Mouse (Mus musculus): ENCODE measurements at regions not wholly inside any gene's neighbourhood (a gene's known extent, or its start where the extent isn't known, plus 50 kb on each side); places are given as distances from the start of the nearest gene placed in this dataset.
A peak's percentile ranks its signal among the peaks of the same experiment; 100 is the strongest.

DNA sequence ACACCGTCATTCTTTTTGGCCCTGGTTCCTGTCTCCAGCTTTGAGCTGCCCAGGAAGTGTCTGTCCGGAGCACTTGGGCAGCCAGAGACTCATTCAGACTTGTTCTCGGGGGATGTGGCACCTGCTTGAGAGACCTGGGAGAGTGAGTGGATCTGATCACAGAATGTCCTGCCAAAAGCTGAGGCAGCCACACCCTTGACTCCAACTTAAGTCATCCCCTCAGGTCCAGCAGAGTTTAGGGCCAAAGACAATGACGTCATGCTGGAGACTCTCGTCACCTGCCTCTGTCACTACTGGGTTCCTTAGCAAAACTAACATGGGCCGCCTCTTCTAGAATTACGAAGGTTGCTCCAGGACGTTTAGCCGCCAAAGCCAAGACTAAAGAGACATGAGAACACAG is 231.5 kb downstream of the Maf start:
- DNase-seq, result no peak

DNA sequence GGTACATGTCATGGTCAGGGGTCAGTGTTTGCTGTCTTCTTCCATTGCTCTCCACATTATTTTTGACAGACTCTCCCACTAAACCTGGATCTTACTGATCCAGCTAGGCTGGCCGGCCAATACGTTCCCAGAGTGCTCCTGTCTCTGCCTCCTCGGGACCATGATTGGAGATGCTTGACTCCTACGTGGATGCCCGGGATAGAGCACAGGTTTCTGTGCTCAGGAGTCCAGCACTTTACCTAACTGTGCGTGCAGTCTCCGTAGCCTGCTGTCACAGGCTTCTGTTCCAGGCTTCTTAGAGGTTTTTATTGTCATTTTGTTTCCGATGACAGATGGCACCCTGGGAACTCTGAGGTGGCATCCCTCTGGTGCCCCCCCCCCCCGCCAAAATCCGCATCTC is 232.4 kb downstream of the Maf start:
- no peak for DNase-seq

DNA sequence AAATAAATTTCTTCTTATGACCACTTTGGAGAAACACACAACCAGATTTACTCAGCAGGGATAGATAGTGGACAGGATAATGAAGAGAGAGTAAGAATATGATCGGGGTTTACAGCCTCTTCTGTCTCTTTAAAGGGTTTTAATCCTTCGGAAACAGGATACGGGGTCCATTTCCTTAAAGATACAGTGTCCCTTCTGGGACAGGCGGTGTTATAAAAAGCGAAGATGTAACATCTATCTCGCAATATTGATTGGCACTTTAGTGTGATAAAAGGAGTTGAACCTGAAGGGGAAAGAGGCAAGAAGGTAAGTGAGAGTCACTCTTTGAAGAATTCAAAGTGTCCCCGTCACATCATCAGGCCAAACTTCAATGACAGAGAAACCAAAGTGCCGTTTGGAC is 233.6 kb downstream of the Maf start:
- DNase-seq, result no peak

DNA sequence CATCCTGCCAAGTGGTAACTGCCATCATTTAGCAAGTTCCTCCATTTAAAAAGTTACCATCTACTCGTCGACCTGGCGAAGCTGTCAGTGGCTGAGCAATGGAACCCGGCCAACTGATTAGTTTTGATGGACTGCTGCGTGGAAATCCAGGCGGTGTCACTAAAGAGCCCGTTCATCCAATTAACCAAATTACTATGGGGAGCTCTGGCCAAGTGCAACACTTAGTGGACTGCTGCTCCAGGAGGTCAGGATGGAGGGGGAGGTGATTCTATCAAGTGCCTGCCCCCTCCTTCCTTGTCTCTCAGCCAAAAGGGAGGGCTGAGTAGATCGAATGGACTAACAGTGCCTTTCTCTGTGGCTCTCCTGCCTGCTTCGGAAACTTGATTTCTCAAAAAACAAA is 241.0 kb downstream of the Maf start:
- DNase-seq, result peak; percentile 11

DNA sequence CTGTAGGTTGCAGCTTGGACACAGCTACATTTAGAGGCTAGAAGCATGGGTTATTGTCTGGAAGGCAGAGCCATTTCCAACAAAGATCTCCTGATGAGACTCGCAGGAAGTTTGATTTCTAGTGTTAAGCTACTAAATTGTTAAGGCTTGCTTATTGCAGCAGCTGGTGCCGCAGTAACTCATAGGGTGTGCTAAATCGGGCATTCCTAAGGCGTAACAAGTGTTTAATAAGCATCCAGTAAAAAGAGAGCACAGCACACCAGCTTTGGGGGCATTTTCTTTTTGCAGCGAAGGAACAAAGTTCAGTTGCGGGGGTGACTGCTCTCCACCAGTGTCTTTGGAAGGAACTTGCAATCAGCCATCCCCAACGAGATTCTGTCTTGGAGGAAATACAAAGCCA is 241.5 kb downstream of the Maf start:
- DNase-seq, result no peak

DNA sequence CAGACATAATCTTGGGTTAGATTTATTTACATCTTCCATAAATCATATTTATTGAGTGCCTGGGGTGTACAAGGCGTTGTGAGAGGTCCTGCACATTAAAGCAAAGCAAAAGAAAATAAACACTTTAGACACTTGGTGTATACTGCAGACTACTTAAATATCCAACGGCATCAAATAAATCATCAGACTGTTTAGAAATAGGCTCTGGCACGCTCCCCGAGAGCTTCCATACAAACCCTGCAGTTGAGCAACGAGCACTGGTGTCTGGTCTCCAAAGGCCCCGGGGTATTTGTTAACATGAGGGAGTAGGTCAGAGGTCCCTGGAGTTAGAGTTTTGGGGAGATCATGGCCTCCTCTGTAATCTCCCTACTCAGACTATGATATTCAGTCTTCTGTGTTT is 244.9 kb downstream of the Maf start:
- no peak for DNase-seq

DNA sequence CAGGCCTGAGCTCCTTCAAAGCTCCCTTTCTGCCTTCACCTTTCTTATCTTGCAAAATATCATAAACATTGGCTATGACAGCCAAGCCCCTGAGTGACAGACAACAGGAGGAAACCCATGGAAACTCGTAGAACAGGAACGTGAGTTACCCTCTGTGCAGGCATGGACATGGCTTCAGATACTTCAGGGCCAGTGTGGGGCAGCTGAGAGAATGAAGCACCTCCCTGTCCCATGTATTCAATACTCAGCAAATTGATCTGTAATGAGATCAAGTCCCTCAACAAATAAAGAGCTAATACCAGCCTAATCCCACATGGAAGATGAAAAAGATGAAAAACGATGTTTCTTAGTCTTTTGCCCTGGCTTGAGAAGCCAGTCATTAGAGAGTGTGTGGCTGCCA is 249.5 kb downstream of the Maf start:
- no peak for DNase-seq

DNA sequence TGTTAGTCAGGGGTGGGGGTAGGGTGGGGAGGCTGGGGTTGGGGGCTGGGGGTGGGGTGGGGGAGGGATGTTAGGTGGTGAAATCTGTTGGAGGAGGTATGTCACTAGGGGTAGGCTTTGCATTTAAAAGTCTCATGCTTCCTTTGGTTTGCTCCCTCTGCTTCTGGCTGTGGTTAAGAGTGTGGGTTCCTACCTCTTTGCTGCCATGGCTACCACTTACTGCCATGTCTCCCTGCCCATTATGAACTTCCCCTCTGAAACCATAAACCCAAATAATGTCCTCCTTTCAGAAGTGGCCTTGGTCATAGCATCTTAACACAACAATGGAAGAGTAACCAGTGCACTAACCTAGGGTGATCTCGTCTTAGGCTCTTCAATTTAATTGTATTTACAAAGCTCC is 256.8 kb downstream of the Maf start:
- DNase-seq, result no peak

DNA sequence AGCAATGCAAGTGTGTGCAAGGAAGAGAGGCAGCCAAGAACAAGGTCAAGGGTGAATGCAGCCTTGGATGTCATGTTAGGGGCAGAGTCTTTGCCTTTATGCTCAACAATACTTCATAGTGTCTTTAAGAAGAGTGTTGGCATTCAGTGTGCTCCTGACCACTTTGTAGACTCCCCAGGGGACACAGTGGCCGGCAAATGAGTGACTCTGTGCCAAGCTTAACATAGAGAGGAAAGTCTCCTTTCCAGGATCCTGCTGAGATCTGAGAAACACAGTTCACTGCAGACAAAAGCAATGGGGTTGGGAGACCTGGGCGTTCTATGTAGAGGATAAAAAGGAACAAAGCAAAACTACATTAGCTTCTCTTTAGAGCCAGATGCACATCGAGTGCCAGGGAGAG is 259.2 kb downstream of the Maf start:
- DNase-seq, result no peak

DNA sequence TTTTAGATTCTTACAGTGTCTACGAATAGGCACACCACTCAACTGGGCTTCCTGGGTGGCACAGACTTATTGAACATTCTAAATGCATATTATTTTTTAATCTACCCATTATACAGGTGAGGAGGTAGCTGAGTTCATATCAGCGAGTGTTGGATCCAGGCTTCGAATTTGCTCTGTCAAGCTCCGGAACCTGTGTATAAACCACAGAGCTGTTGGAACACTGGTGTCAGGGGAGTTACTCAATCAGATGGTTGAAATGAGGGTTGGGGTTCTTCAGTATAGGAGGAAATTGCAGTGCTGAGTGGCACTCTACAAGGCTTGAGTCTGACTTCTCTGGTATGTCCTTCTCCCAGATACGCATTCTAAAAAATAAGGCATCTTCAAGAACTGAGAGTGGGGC is 263.1 kb downstream of the Maf start:
- DNase-seq, result no peak

DNA sequence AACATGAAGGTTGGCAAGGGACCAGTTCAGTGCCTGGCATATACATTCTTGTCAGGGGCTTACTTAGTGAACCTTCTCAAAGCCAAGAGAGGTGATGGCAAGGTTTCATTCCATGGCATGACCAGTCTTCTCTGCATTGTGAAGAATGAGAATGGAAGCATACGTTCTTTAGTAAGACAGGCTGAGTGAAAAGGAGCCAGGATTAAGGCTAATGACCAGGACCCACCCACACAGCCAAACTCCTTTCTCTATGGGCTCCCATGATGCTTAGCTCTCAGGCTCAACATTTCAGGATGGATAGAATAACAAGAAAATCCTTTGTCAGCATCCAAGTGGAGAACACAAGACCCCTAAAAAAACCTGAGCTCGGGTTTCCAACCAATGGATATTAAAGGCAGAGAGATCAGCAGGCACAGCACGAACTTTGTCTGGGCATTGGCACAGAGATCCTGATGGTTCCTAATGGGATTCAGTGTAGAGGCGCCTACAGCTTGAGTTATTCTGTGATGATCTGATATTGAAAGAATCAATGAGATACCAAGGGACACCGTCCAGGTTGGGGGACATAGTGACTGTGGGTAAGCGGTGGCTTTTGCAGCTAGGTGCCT is 265.5 kb downstream of the Maf start:
- no peak for DNase-seq

DNA sequence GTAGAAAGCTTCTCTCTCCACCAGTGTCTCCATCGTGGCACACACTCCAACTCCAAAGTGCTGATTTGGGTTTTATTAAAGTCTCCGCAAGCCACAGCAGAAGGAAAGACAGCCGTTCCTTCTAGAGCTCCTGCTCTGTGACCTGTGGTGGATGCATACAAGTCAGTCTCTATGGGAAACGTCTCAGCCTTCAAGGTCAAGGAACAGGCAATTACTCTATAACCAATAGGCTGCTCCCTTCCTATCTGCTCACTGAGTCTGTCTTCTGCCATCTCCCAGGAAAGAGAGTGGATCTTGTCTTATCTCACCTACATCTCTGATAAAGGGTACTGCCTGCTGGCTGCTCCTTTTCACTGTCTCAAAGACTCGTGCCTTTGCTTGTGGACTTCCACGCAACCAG is 266.3 kb downstream of the Maf start:
- DNase-seq, result no peak

DNA sequence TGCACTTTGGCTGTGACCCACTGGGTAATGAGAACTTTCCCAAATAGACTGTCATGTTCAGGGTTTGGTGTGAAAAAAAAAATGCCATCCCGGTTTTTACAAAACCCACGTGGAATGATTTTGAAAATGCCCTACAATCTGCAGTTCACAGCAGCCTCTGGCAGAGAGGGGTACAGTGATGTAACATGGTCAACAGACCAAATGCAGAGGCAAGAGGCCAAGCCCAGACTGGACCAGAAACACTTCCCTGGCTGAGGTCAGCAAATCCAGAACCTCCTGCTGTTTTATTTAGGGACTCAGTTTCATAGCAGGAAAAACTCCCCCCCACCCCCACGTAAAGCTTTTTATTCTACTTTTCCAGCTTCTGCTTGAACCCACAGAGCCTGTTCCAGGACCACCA is 267.4 kb downstream of the Maf start:
- DNase-seq, result no peak

DNA sequence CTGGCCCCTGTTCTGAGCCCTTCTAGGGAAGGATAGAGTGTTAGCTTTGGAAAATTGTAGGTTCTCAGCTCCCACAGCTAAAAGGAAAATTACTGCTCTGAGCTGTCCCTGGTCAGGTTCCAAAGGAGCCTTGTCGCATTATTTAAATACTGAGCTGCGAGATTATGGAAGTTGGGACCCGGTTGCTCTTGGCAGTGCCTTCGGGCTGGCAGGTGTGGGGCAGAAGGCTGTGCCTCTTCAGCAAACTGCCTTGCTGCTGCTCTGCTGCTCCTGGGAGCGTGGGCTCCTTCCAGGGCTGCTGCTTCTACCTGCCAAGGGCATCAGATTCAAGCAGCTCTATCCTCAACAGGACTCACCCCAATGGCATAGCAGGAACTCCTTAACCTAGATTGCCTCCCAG is 268.1 kb downstream of the Maf start:
- DNase-seq, result no peak

DNA sequence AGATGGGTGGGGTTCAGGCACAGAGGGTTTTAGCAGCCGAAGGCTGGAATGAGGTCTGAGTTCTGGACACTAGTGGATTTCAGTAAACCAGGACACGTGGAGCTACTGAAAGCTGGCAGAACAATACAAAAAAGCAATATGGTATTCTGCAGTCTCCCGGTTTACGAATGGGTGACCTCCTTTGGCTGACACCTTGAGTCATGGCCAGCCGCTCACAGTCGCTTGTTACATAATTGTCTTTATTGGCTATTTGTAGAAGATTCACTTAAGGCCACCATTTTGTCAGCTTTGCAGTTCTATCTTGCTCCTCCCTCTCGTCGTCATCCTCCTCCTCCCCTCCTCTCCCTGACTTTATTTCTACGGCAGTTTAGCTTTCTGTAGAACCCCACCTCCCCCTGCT is 269.6 kb downstream of the Maf start:
- no peak for DNase-seq

DNA sequence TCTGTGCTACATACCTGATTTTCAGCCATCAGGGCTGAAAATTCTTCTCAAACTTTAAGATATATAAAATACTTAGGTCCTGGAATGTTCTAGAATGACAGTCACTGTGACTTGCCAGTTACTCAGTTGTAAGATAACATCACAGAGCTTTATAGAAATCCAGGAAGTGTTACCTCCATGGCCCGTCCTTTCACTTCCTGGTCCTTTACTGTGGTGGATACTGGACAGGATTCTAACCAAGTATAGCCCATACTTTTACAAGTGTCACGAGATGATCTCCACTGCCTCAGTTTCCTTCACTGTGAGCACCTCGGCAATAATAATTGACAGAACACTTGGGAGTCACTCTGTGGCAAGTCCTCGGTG is 271.3 kb downstream of the Maf start:
- DNase-seq, result no peak

DNA sequence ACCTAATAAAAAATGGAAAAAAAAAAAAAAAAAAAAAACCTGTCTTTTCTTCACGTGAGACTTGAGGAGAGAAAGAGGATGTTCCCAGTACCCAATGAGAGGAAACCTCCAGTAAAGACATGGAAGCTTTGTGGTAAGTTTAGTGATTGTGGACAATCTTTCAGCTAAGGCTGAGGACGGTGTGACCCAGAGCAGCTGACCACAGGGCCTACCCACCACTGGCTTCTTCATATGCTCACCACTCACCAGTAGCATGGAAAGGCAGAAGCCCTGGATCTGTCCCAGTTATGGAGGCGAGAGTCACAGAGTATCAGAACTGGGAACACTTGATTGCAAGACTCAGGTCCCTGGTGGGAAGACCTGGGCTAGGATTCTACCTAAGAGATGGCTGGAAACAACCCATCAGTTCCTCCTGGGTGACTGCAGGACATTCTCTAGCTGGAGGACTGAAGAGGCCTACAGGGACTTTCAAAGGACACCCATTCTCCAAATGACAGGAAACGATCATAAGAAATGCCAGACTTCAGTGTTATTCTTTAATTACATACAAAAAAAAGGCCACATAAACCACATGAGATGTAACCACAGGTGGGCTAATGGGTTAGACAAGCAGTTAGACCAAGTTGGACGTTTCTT is 271.8 kb downstream of the Maf start:
- no peak for DNase-seq

DNA sequence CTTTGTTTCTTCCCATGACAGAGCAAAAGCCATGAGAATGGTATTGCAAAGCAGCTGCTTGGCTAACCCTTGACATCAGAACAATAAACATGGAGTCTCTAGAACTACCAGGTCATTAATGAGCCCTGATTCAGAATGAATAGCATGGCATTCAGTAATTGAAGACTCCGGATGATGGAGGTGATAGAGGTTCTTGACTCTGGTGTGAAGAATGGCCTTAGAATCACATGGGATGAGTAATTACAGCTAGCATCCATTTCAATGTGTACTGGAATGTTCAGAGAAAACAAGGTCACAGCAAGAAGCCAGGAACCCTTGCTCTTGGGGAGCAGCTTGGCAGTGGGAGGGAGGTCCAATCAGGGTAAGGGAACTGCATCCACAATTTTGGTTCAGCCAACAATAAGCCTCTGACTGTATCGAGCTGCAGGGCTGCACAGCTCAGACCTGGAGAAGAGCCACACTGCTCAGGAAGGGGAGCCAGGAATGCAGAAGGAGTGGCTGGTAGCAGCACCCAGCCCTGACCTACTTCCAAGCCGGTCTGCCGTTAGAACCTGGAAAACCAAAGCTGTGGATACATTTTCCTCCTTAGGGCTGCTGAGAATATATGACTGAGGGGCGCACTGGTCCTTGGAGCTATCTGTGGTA is 275.1 kb downstream of the Maf start:
- DNase-seq, result peak; percentile 14

DNA sequence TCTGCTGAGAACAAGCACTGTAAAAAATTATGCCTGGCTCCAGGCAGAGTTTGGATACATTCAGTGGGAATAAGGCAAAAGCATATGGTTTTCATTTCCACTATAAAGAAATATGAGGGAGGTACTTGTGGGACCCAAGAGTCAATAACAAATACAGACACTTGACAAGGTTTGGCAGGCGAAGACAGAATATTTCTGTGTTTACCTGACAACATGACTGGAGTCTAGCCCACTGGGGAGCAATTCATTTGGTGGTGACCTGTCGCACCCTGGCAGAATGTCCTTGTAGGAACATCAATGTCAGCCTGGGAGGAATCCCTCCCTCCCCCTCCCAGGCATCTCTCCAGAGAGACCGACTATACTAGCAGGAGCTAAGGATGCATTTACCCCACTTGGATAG is 276.8 kb downstream of the Maf start:
- no peak for DNase-seq

DNA sequence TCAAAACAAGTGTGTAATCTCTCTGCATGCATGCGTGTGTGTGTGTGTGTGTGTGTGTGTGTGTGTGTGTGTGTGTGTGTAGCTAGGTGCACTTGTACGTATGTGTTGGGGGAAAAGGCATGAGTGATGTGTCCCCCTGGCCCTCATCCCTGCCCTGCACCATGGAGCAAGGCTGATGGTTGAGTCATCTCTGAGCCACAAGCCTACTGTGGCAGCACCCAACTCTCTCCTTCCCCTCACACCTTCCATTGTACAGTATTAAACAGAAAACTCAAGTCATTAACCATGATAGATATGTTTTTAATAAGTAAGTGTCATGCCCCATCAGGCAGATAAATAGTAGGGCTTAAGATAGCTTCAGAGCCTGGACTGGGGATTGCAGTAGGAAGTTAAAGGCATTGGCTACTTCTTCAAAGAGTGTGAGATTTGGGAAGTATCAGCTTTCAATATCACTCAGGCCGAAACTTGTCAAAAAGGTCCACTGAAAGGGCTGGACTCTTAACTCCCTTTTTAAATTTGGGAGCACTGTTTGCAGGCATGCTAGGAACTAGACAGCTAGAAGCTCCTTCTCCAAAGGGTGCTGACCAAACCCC is 278.2 kb downstream of the Maf start:
- DNase-seq, result no peak

DNA sequence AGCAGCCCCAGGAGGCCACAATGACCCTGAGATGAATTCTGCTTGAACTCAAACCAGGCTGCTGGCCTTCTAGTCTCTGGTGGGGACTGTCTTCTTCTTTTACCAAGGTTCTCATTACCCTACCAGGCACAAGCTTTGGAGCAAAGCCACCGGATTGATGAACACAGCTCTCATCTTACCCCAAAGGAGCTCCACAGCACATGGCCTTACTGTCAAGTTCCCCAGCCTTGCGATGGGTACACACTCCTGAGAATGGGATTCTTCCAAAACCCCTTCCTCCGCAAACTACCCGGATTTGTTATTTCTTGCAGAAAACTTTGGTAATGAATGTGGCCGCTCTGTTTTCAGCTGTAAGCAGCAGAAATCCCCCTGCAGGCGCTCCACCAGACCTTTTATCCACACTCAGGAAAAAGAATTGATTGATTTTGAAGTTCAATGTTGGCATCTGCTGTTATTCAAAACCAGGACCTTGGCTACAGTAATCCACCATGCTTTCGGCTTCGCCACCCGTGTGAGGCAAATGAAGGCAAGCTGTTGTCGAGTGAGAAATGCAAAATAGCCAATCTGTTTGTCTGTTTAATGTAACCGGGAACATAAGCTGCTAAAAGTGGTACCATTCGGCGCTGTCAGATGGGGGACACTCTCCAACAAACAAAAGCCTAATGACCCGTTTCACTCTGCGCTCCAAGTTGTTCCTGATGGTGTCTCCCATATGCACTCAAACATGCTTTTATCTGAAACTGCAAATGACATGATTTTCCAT is 278.9 kb downstream of the Maf start:
- DNase-seq, result no peak

DNA sequence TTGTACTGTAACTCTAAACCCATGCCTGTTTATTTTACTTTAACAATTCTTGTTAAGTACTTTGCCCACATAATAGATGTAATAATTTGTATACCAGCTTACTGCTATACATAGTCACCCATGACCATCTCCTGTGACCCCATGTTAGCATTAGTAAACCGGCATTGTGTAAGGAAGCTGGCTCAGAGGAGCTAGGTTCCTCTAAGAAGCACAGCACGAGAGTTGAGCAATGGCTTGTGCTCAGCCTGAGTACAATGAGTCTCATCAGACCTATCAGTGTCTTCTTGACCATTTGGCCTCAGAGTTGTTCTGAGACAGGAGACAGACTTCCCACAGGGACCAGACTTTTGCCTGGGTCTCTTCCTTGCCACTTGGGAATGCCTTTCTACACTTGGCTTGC is 279.6 kb downstream of the Maf start:
- DNase-seq, result no peak

DNA sequence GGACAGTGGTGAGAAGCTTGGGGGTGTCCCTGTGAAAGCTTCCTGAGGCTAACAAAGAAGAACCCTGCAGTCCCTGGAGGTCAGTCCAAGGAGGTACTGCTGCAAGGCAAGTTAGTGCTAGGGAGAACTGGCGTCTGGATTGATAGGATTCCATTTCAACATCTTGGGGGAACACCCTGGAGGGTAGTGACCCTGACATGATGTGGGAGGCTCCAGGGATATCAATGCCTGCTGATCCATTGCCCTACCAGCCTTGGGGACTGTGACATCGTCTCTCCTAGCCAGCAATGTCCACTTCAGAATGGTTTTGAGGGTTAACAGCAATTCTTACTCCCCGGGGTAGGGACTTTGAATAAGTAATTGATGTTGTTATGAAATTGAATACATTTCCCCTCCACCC is 280.1 kb downstream of the Maf start:
- DNase-seq, result no peak

DNA sequence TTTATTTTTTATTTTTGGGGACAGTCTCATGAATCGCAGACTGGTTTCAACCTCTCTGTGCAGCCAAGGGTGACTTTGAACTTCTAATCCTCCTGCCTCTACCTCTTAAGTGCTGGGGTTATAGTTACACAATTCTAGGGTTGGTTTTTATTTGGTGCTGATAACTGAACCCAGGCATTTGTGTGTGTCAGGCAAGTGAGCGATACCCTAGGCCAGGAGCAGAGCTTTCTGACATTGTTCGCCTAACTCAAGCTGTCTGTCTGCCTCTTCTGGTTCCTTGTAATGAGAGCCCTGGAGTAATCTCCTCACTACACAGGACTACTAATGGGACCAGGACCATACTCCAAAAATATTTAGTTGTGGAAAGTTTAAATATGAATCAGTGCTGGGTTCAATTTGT is 281.1 kb downstream of the Maf start:
- no peak for DNase-seq
